Mouse (Mus musculus): ENCODE measurements around the gene Xpa.

DNA sequence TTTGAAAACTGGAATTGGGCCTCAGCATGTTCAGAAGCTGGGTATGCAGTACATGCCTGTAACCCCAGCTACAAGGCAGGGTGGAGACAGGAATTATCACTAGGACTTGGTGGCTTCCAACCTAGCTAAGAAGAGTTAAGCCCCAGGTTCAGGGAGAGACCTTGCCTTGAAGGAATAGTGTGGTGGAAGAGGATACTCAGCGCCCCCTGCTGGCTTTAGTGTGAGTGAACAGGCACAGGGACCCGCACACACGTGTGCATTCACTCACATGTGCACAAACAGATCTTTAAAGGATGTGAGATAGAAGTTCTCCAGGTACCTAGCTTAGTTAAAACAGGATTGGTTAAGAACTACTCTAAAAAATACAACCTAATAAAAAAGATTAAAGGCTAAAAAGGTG lies 51.8 kb downstream of the Xpa start:
- TF ChIP-seq POLR2A (IDR thresholded peaks at IDR 0.05; ENCODE audit: extremely low read depth, insufficient read depth, low read length) (no peak), CTCF (IDR thresholded peaks at IDR 0.05; ENCODE audit: low read depth, low read length) (peak; percentile 54)
